Mouse (Mus musculus): ENCODE data around the gene Scgb1b17.
"Not testable (repeated sequence)": the region's sequence is repeated elsewhere in the genome, so short reads cannot be mapped to it uniquely, and the experiment has no call there.

Scgb1b17 gene

GRCm38 (mm10) chr7:33063149-33063548 is at the start of gene Scgb1b17:
Gene Scgb1b17, plus strand, starts transcription at chr7:33063449.
- in situ Hi-C loops (cut with MboI, MseI) = not testable (repeated sequence)

- in situ Hi-C loops (cut with MboI, MseI) = not testable (repeated sequence)
Measured at GRCm38 (mm10) chr7:33056461-33056860, 6.8 kb upstream of the Scgb1b17 start, which contains the start of gene Scgb2b17. Gene Scgb2b17, minus strand, starts transcription at chr7:33056561.

Measured in T-helper 2 cell (primary cell).